Mouse (Mus musculus) skeletal muscle tissue, adult 2 months (tissue): ENCODE results near the gene Slc38a9.
A peak's percentile ranks its signal among the peaks of the same experiment; 100 is the strongest.

Experiments
- DNase-seq: peaks from one replicate; pipeline ENCODE4 v3.0.0-alpha.2; 2012; ENCODE audit warnings: low read depth, low spot score

Gene Slc38a9

DNA sequence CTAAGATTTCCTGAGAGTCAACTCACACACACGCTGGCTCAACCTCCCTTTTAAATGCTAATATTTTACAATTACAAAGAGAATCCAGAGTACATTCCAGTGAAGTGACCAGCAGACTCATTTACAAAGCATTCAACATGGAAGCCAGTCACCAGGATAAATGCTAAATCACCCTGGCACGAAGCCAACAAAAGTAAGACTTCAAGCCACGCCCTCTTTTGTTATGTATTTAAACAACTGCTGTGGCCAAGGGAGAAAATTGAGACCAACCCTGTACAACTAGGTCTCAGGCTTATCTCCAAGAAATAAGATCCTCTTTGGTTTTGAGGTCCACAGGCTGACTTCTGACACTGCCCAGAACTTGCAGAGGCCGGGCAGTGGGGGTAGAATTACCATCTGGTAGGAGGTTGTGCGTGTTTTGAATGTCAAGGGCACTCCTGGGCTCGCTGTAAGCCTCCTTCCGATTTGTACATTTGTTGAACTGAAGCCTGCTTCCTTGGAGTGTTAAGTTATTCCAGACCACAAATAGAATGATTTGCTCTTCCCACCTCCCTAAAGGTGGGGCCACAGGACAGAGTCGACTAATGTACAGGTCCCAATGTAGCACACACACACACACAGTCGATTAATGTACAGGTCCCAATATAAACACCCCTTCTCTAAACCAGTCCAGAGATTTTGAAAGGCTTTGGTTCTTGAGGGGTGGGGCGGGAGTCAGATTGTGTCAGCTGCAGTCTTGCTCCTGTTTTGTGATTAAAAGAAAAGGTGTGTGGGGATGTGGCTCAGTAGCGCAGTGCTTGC, 110.2 kb downstream of the Slc38a9 start:
- DNase-seq = peak; percentile 85

DNA sequence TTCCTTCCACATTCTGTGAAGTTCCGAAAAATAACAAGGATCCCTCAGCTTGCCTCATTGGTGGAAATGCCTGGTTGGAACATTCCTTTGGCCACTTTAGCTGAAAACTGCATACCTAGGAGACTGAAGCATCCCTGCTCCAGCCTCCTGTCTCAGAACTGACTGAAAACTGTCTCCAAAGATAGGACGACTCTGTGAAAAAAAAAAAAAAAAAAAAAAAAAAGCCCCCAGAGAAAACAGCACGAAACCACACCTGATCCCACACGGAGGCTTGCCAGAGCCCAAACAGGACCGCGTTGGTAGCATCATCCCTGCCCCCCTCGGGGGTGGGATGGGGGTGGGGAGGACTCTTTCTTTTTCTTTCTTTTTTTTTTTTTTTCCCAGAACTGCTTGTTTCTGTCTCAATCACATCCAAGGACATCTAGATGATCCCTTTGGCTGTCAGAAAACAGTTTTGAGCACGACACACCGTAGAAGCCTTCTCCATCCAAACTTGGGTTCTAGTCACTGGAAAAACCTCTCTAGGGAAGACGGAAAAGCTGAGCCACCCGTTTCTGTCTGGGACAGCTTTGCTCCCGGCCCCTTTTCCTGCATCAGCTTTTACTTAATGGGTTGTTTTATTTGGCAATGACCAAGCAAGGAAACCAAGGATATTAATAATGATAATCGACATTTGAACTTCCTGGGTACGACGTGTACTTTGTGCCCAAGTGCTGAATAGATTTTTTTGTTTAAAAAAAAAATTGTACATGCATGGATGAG, 111.1 kb downstream of the Slc38a9 start:
- peak; percentile 60 for DNase-seq

DNA sequence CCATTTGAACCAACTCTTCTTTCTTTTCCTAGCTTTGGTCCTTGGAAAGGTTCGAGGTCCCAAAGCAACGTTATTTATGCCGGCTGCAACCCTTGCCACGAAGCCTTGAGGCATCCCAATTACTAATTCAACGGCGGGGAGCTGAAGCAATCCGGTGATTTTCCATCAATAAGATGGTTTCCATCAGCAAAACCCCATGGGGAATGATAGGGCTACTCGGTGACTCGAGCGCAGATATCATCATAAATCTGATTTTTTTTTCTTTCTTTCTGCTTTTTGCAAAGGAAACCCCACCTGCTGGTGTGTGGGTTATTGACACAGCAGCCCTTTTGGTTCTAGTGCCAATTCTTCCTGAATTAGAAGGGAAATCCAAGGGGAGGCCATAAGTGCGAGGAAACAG, 111.7 kb downstream of the Slc38a9 start:
- no peak for DNase-seq

DNA sequence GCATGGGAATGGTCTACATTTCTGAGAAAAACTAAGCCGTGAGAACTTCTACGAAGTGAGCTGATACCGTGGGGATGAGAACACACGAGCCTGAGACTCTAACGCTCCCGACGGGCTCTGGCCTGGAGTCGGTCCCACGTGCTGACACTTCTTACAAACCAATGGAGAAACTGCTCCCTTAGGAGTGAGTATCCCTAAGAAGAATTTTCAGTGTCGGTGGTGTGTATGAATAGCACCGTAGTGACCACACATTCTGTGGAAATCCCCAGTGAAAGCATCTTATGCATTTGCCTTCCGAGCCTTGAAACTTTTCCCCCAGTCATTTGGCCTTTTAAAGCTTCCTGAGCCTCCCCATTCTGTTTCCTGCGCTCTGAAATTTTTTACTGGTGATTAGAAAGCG, 112.3 kb downstream of the Slc38a9 start:
- DNase-seq = no peak

DNA sequence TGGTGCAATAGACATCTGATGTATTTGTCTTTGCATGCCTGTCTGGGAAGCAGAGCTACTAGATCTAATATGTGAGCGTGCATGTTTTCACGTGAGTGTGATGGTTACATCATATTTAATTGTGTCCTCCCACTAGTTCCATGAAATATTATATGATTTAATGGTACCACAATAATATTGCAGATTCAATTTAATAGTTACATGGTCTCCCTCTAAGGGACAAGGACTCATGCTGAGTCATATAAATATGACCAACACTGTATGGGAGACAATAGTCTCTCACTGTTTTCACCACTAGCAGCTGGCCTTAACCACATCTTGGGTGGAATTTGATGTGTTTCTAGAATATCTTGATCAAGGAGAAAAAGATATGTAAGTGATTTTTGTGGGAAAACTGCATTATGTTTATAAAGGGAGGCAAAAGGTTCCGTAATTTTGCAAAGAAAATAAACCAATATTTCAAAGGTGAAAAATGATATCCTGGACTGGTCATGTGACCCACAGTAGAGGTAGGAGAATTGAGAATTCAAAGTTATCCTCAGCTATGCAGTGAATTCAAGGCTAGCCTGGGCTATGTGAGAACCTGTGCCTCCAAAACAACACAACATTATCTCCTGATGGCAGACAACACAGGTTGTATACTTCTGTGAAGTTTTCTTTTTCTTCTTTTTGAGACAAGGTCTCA, 113.6 kb downstream of the Slc38a9 start:
- DNase-seq = no peak

DNA sequence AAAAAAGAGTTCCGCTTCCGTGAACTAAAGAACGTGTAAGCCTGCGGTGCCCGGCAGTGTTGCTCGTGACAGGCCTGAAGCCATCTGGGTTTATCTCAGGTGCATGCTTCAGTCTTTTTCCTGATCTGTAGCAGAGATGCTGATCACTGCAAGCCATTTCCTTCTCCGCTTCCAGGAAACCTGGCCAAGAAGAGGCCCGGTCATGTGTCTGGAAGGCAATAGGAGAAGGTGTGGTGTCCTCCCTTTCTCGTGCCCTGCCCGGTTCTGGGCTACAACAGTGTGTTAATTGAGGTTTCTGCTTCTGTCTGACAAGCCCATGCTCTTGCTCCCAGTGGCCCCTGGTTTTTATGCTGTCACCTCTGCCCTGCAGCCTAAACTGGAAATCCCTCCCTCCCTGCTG, 115.3 kb downstream of the Slc38a9 start:
- DNase-seq = no peak

DNA sequence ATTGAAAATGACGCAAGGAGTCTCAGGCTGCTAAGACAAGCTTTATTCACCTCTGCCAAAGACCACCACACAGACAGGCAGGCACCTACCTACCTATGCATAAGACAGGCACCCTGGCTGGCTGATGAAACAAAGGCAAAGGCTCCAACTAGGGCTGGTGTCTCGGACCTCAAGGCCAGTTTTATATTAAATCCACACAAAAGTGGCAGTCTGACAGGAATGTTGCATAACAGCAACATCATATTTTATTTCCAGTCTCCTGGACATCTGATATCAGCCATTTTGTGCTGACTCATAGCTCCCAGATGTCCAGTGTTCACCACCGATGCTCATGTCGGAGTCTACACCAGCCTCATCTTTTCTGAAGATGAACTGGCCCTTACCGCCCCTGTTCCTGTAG, 117.9 kb downstream of the Slc38a9 start:
- DNase-seq = no peak

DNA sequence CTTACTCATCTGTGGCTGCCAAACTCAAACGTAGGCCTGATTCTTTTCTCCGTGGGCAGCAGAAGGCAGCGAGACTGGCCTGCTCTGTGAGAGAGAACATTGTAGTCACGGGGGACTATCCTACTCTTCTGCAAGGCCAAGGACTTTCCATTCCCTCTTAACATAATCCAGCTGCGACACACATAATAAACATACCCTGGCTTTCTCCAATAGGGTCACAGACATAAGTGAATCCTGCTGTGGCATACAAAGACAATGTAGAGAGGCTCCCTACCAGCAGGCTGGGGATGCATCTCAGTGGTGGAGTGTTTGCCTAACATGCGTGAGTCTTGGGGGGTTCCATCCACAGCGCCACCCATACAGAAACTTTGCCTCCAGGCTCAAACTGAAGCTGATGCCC, 124.8 kb downstream of the Slc38a9 start:
- DNase-seq = no peak

DNA sequence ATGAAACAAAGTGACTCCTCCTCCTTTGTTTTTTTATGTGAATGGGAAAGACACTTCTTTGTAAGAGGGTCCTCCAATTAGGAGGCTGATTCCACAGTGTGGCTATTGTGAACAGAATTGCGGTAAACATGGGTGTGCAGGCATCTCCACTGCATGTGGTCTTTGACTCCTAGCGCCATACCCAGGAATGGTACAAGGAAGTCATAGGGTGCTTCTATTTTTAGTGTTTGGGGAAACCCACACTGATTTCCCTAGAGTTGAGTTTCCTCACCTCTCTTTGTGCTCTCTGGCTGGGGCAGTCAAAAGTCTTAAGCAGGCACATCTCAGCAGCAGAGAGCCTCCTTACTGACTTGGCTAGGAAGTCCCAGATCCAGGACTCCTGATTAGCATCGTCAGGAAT, 125.6 kb downstream of the Slc38a9 start:
- no peak for DNase-seq

DNA sequence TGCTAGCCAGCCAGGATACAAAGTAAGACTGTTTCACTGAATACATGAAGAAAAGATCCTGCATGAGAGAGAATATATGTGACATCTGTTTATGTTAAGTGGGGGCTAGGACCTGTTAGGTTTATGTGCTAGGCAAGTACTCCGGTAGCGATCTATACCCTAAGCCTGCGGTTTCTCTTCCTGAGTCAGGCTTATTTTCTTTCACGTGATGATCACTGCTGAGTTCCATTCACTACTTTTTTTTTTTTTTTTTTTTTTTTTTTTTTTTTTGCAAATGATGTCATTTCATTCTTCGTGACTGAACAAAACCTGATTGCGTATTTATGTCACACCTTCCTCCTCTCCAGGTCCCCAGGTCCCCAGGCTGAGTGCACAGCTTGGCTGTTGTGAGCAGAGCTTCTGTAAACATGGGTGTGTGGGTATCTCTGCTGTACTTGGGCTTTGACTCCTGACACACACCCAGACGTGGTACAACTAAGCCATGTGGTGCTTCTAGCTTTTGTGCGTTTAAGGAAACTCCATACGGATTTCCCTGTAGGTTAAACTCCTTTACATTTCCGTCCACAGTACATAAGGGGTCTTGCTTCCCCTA, 126.5 kb downstream of the Slc38a9 start:
- DNase-seq = no peak
